Mouse (Mus musculus): ENCODE measurements at regions not wholly inside any gene's neighbourhood (a gene's known extent, or its start where the extent isn't known, plus 50 kb on each side); places are given as distances from the start of the nearest gene placed in this dataset.

DNA sequence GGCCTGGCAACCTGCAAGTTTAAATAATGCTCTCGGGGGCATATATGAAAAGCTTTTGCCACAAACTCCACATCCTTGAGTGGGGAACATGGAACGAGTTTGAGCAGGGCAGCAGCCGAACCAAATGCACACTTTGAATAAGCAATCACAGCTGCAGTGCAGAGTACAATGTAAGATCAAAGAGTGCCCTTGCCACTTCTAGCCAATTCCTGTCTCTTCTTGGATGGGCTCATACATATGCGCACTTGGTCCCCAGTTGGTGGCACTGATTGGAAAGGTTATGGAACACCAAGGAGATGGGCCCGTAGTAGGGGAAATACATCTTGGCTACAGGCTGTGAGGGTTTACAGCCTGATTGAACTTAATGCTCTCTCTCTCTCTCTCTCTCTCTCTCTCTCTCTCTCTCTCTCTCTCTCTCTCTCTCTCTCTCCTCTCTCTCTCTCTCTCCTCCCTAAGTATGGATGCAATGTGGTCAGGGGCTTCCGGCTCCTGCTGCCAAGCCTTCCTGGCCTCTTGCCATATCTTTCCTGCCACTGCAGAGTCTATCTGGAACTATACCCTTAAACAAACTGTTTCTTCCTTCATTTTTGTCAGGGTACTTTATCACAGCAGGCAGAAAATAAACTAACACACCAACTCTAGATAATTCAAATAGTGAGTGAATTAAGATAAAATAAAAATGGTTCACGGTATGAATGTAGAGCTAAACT lies 88.6 kb upstream of the Mbnl3 start:
- peak in 1 of 2 experiments; percentile 1 for DNase-seq

DNA sequence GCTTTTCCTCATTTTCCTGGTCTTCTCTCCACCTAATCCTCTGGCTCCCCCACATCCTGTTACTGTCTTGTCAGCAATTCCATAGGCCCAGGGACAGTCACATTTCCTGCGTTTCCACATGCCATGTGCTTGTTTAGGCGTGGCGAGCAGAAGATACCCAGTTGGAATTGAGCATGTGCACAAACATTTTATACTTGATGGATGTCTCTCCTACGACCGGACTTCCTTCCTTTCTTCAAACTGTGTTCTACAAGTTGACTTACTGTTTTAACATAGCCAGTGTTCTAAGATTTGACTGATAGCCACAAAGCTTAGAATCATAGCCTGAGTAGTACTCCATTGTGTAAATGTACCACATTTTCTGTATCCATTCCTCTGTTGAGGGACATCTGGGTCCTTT lies 86.0 kb upstream of the Mbnl3 start:
- DNase-seq, result no peak

DNA sequence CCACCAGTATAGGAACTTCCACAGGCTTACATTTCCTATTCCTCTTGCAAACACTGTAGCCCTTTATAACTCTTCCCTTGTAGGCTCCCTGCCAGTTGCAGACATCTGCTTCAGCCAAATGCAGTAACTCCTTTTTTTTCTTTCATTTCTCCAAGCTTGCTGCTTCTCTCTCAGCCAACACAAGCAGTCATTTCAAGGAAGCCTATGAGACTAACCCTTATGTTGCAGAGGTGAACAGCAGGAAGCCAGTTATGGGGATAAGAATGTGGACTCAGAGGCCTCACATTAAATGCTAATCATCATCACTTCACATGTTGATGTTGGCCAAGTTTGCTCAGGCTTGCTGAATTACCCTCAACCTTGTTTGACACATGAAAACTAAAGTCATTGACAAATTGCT lies 71.9 kb upstream of the Mbnl3 start:
- no peak for DNase-seq

DNA sequence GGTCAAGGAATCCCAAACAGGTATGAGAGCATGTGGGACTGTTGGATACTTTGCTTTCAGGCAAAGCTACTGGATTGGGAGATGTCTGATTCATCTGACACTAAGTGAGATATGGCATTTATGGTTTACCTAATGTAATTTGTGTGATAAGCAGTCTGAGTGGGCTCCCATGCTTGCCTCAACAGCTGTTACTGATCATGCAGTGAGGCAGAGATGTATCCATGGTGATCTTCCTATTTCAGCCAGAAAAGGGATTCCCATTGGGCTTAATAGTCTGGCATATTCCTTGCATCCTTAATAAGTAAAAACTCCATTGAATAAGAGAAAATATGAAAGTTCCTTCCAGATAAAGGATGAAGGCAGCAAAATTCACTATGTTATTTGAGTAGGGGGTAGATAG lies 58.4 kb upstream of the Mbnl3 start:
- no peak for DNase-seq

Measured in cerebellum, postnatal 25 days (tissue).